Mouse (Mus musculus): ENCODE measurements around the gene Aldh4a1.

DNA sequence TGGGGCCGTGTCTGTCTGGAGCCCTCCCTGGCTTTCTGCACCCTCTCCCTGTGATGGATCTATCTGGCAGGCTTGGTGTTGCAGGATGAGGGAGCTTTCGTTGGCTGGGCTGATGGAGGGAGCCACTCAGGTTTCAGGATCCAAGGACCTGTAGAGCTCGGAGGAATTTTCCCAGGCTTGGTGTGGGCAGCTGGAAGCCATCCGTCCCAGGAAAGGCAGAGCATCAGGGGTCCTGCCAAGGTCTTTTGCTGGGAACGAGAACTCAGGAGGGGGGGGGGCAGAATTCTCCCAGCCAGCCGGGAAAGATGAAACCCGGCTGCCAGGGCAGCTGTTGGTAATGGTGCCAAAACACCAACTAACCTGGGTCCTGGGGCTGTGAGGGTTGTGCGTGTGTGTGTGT lies 75.9 kb downstream of the Aldh4a1 start:
- TF ChIP-seq CTCF (IDR thresholded peaks at IDR 0.05; ENCODE audit: insufficient read depth, low read length) = no peak
- TF ChIP-seq POLR2A (IDR thresholded peaks at IDR 0.05; ENCODE audit: borderline replicate concordance, extremely low read depth, low read depth, low read length) = no peak

Data from lung, adult 2 months (tissue).